Mouse (Mus musculus): Measurements from ENCODE around the gene Rbp3. TPM values are rescaled to one million over a fixed set of nuclear protein-coding genes. Genes with fewer than 3 reads are reported as not detected.
A peak's percentile ranks its signal among the peaks of the same experiment; 100 is the strongest.

Gene Rbp3
- polyA plus RNA-seq (2015; fragmentation: Nextera tagmentation; extraction: Ambion mirVana): 0.10 and 0.17 TPM in 2 replicates

DNA sequence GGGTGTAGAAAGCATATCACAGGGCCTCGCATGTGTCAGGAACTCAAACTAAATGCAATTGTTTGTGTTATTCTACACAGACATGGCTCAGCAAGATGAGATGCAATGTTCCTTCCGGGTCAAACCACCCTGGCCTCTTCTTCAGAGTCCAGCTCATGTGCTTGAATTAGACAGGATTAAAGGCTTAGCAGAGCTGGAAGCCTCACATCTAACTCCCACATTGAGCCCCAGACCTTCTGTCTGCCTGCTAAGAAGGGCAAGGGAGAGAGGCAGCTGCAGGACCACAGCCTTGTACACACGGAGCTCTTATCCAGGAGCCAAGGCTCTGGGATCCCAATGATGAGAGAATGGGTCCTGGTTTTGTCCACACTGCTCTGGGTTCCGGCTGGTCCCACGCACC is at the start of gene Rbp3:
Gene Rbp3, plus strand, starts transcription at position 243 of the 400 bp plus-strand sequence.
- H3K9me3 ChIP-seq: no peaks in the 10 kb centered on the region
- H3K27ac ChIP-seq: no peak within 1 kb of the TSS
- H3K36me3 ChIP-seq (replicated peaks): no peaks in the 10 kb centered on the region
- WGBS: 67% methylated on average over 5 of the region's 5 CpGs
- no peaks in the 10 kb centered on the region for H3K27me3 ChIP-seq (replicated peaks)
- H3K9ac ChIP-seq: no peak within 1 kb of the TSS
- ATAC-seq (replicated peaks): no peak
- H3K4me1 ChIP-seq: no peaks in the 10 kb centered on the region
- H3K4me2 ChIP-seq: no peak within 1 kb of the TSS
- no peak within 1 kb of the TSS for H3K4me3 ChIP-seq

DNA sequence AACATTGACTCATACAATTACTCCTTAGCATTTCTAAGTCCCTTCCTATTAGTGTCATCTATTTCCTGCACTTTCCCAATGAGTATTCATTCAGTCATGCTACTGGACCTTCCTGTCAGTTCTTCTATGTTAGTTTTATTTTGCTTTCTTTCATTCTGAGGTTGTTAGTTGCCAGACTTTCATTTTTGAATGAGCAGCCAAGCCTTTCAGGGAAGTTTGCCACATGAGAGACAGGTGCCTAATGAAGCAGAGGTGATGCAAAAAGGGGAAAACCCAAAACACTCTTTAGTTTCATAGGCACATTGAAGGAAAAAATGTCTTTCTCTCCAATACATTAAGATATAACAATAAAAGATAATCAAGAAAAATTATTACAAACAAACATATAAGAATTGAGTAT is 49.0 kb upstream of the Rbp3 start:
- Histone ChIP-seq H3K4me3 (no peak overlapping the region), H3K27ac (no peak overlapping the region), H3K27me3 (replicated peaks) (no peaks in the 10 kb centered on the region), H3K4me1 (no peaks in the 10 kb centered on the region), H3K4me2 (no peak overlapping the region), H3K9ac (no peak overlapping the region), H3K9me3 (no peaks in the 10 kb centered on the region), H3K36me3 (replicated peaks) (no peaks in the 10 kb centered on the region)
- ATAC-seq (replicated peaks): no peak

DNA sequence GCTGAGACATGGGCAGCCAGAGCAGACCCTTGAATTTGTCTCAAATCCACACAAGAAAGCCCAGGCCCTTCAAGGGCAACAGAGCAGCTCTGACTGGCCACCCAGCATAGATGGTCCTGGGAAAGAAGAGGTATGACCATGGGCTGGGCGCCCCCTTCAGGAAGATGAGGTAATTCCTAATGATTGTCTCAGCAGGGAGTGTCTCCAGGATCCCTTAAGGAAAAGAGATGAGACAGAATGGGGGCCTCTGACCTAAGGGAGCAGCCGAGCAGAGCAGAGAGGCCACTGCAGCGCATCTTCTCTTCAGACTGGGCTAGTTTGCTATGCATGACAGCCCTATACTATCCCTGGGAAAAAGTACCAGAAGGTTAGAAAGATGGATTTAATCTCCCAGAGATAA is 40.1 kb upstream of the Rbp3 start:
- no peak overlapping the region for H3K27ac ChIP-seq

DNA sequence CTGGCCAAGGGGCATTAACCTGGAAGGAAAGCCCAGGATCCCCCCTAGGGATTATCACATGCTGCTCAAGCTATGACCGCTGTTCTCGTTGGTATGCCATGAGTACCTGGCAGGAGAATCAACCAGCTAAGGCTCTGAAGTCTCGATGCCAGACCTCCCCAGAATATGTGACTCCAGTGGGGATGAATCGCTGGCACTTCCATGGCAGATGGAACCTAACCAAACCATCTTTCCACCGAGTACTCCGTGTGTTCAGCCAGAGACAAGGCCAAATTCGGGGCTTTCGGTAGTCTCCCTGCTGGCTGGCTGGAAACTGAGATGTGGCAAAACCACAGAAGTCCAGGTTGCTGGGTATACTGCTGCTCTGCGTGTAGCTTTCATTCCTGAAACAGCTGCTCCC is 39.6 kb upstream of the Rbp3 start:
- no peaks in the 10 kb centered on the region for H3K9me3 ChIP-seq
- no peak overlapping the region for H3K27ac ChIP-seq
- no peaks in the 10 kb centered on the region; the same call in 1 of the 2 replicates for H3K27me3 ChIP-seq (replicated peaks)
- 85% methylated on average over 9 of the region's 9 CpGs for whole genome bisulfite sequencing
- no peak overlapping the region for H3K4me2 ChIP-seq
- ATAC-seq (replicated peaks): no peak
- no peak overlapping the region for H3K4me3 ChIP-seq
- H3K36me3 ChIP-seq (replicated peaks): no peaks in the 10 kb centered on the region
- no peaks in the 10 kb centered on the region for H3K4me1 ChIP-seq
- no peak overlapping the region for H3K9ac ChIP-seq

More for the DNA sequence above, 40.1 kb upstream of the Rbp3 start:
- Histone ChIP-seq H3K9me3 (no peaks in the 10 kb centered on the region), H3K27me3 (replicated peaks) (no peaks in the 10 kb centered on the region), H3K4me3 (no peak overlapping the region), H3K4me1 (no peaks in the 10 kb centered on the region), H3K36me3 (replicated peaks) (no peaks in the 10 kb centered on the region), H3K9ac (no peak overlapping the region), H3K4me2 (no peak overlapping the region)
- ATAC-seq (replicated peaks): no peak
- 36% methylated on average over 3 of the region's 3 CpGs for WGBS

DNA sequence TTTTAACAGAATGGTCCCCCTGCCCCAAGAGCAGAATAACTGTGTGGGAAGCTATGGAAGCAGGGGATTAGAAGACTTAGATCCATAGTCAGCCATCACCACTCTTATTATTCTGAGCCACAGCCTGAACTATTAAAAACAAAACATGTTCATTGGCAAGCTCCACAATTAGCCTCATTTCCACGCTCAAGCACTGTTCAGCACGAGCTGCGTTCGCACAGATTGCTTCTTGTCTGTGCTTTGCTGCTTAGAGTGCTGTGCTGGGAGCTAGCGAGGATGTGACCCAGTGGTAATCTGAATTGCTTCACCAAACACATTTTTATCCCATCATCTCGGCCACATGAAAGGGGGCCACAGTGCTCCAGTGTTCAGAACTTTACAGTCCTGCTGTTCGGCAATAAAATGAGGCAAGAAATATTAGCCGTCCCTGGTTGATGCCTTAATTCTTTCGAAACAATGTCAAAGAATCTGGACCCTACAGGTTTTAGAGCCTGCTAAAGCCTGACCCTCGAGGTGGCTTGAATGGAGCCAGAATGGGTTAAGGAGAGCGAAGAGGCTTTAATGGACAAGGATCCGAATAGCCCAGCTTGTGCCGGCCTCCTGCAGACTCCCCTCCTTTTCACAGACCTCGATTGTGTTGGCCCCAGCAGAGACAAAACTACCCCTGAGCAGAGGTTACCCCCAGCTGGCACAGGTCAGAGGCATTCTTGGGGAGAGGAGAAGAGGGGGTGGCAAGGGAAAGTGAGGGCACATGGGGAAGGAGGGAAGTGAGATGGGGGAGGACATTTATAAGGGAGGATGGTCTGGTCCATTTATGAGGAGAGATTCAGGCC is 32.9 kb upstream of the Rbp3 start:
- whole genome bisulfite sequencing: 6% methylated on average over 14 of the region's 14 CpGs
- 0 out of 2 replicates have a peak, but pooled peaks have one; percentile 26 for ATAC-seq (replicated peaks)
- H3K4me2 ChIP-seq: peak overlapping the region; percentile 17; the same call in 1 of the 2 replicates

DNA sequence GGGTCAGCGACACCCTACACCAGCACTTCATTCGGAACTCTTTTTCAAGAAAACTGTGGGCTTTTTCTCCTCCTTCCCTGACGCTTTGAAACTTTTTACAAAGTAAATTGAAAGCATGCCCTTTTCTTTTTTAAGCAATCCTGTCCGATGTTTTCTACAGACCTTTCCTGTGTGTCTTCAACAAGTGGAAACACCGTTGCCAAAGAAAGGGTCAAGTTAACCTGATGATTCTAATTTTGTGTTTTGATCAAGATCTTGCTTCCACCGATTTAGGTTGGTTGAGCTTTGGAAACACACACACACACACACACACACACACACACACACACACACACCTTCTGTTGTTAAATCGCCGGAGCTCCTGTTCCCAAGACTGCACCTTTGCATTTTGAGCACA is 31.0 kb upstream of the Rbp3 start:
- Histone ChIP-seq H3K4me3 (peak overlapping the region; percentile 58), H3K4me2 (peak overlapping the region; percentile 97), H3K9ac (peak overlapping the region; percentile 49), H3K4me1 (peaks cover 23% of the 10 kb centered on the region), H3K27ac (no peak overlapping the region), H3K36me3 (replicated peaks) (no peaks in the 10 kb centered on the region), H3K27me3 (replicated peaks) (peaks cover 27% of the 10 kb centered on the region), H3K9me3 (no peaks in the 10 kb centered on the region)
- 7% methylated on average over 8 of the region's 8 CpGs for WGBS
- ATAC-seq (replicated peaks): no peak

More for the DNA sequence above, 32.9 kb upstream of the Rbp3 start:
- no peaks in the 10 kb centered on the region for H3K36me3 ChIP-seq (replicated peaks)
- H3K9me3 ChIP-seq: no peaks in the 10 kb centered on the region
- H3K27ac ChIP-seq: no peak overlapping the region
- peaks cover 23% of the 10 kb centered on the region for H3K4me1 ChIP-seq
- no peak overlapping the region for H3K9ac ChIP-seq
- H3K27me3 ChIP-seq (replicated peaks): peaks cover 27% of the 10 kb centered on the region
- H3K4me3 ChIP-seq: no peak overlapping the region

DNA sequence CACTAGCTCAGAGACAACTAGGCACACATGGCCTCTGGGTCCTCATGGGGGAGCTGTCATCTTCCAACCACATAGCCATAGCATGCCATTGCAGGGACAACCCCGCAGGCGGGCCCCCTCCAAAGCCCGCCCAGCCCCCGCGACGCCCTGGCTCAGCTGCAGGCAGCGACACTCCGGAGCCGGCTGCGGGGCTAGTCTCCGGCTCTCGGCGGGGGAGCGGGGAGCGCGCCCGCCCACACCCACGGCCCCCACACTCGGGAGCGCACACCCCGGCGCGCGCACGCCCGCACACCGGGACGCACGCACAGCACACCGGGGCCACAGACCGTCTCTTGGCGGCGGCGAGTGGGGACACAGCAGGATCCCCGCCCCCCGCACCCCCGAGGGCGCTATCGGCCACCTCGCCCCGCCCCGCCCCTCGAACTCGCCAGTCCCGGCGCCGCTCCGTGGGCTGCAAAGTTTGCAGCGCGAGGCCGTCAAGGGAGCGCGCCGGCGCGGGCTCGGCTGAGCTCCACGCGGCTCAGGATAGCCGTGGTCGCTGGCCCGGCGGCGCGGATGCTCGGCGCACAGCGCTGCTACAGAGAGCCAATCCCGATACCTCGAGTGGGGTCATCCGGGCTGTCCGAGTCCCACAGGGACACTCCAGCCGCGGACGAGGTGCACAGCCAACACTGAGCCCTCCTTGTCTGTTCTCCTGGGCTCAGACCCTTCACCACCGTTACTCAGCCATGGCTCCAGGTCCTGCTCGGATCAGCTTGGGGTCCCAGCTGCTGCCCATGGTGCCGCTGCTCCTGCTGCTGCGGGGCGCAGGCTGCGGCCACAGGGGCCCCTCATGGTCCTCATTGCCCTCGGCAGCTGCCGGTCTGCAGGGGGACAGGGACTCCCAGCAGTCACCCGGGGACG is 30.4 kb upstream of the Rbp3 start, which contains the start of gene Gdf10:
Gene Gdf10, plus strand, starts transcription at position 420 of the 903 bp plus-strand sequence.
- H3K36me3 ChIP-seq (replicated peaks): no peaks in the 10 kb centered on the region
- H3K27ac ChIP-seq: no peak within 1 kb of the TSS
- H3K4me1 ChIP-seq: peaks cover 23% of the 10 kb centered on the region
- H3K9ac ChIP-seq: peak within 1 kb of the TSS; percentile 49
- peak; percentile 86 for ATAC-seq (replicated peaks)
- peak within 1 kb of the TSS; percentile 58 for H3K4me3 ChIP-seq
- H3K27me3 ChIP-seq (replicated peaks): peaks cover 27% of the 10 kb centered on the region
- WGBS: under 1% methylated on average over 74 of the region's 85 CpGs
- H3K9me3 ChIP-seq: no peaks in the 10 kb centered on the region
- peak within 1 kb of the TSS; percentile 97 for H3K4me2 ChIP-seq

DNA sequence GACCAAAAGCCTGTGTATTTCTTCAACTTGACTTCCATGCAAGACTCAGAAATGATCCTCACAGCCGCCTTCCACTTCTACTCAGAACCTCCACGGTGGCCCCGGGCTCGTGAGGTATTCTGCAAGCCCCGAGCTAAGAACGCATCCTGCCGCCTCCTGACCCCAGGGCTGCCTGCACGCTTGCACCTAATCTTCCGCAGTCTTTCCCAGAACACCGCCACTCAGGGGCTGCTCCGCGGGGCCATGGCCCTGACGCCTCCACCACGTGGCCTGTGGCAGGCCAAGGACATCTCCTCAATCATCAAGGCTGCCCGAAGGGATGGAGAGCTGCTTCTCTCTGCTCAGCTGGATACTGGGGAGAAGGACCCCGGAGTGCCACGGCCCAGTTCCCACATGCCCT is 21.9 kb upstream of the Rbp3 start:
- ATAC-seq (replicated peaks): no peak
- H3K4me3 ChIP-seq: no peak overlapping the region
- no peaks in the 10 kb centered on the region for H3K9me3 ChIP-seq
- H3K4me1 ChIP-seq: no peaks in the 10 kb centered on the region
- no peak overlapping the region for H3K27ac ChIP-seq
- no peak overlapping the region for H3K4me2 ChIP-seq
- no peak overlapping the region for H3K9ac ChIP-seq
- no peaks in the 10 kb centered on the region; the same call in 1 of the 2 replicates for H3K27me3 ChIP-seq (replicated peaks)
- 72% methylated on average over 17 of the region's 17 CpGs for WGBS
- H3K36me3 ChIP-seq (replicated peaks): no peaks in the 10 kb centered on the region

DNA sequence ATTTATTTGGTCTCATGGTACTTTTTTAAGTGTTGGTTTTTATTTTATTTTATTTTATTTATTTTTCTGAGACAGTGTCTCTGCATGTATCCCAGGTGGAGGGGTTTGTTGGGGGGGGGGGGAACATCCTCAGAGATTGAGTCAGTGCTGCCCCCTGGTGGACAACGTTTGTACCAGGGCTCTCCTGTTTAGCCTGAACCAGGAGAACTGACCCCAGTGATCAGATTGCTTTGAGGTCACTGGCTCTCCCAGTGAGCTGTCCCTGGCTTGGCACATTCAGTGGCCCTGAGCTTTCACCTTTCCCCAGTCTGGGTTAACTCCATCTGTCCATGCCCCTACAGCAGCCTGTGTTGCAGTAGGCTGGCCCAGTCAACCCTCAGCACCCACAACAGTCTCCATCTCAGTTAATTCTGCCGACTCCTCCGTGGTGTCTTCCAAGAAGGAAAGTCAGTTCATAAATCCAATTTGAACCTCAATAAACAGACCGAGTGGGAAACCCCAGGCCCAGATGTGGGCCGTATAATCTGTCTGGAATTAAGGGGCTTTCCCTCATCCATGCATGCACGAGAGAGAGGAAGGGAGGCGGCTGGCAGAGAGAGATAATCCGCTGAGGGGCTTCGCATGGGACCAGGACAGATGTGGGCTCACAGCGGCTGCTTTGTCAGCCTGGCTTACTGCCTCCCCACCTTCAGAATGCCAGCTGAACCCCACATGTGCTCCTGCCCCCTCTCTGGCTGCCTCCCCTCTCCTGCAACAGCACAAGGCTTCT is 20.7 kb upstream of the Rbp3 start:
- Histone ChIP-seq H3K9me3 (no peaks in the 10 kb centered on the region), H3K27ac (no peak overlapping the region)
- ATAC-seq (replicated peaks): 0 out of 2 replicates have a peak, but pooled peaks have one; percentile 49

DNA sequence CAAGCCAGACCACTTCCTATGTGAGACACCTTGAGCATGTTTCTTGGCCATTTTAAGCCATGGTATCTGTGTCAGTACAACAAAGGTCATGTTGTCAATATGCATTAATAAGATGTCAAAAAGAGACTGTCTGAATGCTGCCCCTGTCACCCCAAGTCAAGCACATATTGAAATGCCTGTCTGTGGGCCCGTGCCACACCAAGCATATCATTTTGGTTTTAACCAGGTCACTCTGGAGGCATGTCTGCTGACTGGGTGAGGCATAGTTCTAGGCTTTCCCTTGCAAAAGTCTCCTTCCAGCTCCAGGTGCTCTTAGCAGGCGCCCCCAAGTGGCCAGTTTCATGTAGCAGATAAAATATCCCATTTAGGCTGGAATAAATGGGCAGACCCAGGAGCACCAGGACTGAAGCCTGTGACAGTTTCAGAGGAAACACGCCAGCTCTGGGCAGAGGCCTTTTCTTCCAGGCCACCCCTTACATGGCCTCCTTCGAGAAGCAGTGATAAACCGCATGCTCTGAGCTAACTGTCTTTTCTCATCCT is 20.0 kb upstream of the Rbp3 start:
- no peaks in the 10 kb centered on the region for H3K9me3 ChIP-seq
- H3K4me2 ChIP-seq: no peak overlapping the region
- no peaks in the 10 kb centered on the region for H3K4me1 ChIP-seq
- H3K27me3 ChIP-seq (replicated peaks): no peaks in the 10 kb centered on the region; the same call in 1 of the 2 replicates
- H3K9ac ChIP-seq: no peak overlapping the region
- 40% methylated on average over 5 of the region's 5 CpGs for WGBS
- H3K36me3 ChIP-seq (replicated peaks): no peaks in the 10 kb centered on the region
- no peak overlapping the region for H3K4me3 ChIP-seq
- H3K27ac ChIP-seq: no peak overlapping the region
- ATAC-seq (replicated peaks): peak; percentile 43; the same call in 1 of the 2 replicates

More for the DNA sequence above, 20.7 kb upstream of the Rbp3 start:
- no peaks in the 10 kb centered on the region for H3K36me3 ChIP-seq (replicated peaks)
- no peaks in the 10 kb centered on the region for H3K4me1 ChIP-seq
- no peak overlapping the region for H3K9ac ChIP-seq
- whole genome bisulfite sequencing: 53% methylated on average over 10 of the region's 10 CpGs
- H3K27me3 ChIP-seq (replicated peaks): no peaks in the 10 kb centered on the region; the same call in 1 of the 2 replicates
- no peak overlapping the region for H3K4me2 ChIP-seq
- H3K4me3 ChIP-seq: no peak overlapping the region

DNA sequence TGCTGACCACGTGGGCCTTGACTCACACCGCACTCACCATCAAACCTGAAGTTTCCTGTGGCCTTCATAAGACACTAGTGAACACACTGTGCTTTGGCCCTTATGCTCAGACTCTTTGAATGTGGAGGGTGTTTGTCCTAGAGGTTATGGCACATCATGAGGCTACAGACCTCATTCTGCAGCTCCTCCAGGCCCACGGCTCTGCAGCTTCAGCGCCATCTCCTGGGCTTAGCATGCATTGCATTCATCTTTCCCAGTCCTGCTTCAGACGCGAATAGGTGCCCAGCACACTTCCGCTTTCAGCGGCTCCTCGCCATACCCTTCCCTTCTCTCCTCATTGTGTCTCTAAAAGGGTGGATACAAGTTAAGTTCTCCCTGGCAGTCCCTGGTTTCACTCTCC is 14.7 kb upstream of the Rbp3 start:
- 33% methylated on average over 9 of the region's 9 CpGs for WGBS
- H3K4me3 ChIP-seq: no peak overlapping the region
- no peaks in the 10 kb centered on the region for H3K27me3 ChIP-seq (replicated peaks)
- no peak overlapping the region for H3K27ac ChIP-seq
- H3K9ac ChIP-seq: no peak overlapping the region
- no peaks in the 10 kb centered on the region for H3K9me3 ChIP-seq
- ATAC-seq (replicated peaks): peak; percentile 43
- no peaks in the 10 kb centered on the region for H3K4me1 ChIP-seq
- H3K4me2 ChIP-seq: peak overlapping the region; percentile 11; the same call in 1 of the 2 replicates
- H3K36me3 ChIP-seq (replicated peaks): no peaks in the 10 kb centered on the region
